Comparison of ENCODE assay signal across 8 mouse cellular contexts in genomic region chr13:21882760-21883405, GRCm38 (mm10). TPM values are rescaled to one million over a fixed set of nuclear protein-coding genes. Genes with fewer than 3 reads are reported as not detected.
DNase-seq lines count a peak whose midpoint lies in the region; ATAC-seq lines count a peak whose summit lies in the region.

No protein-coding gene starts in this region.

- DNase-seq in cerebellum, adult 8-10 months: peak; percentile 5
- DNase-seq in cerebellum, adult 11 months: no peak
- DNase-seq in adrenal gland, postnatal 36 days: peak; percentile 16 to 27
- DNase-seq in forebrain, embryonic 10.5 days (ENCODE audit: extremely low spot score, low spot score): peak; percentile 82
- peak; percentile 51 to 63 for DNase-seq in left cerebral cortex, postnatal 36 days (ENCODE audit: low spot score in 2 of 2)
- DNase-seq in midbrain, embryonic 11.5 days (ENCODE audit: low spot score, missing footprints): peak; percentile 98

- under 1% methylated on average over 13 of the region's 13 CpGs for WGBS in forebrain, embryonic 10.5 days
- WGBS in hindbrain, embryonic 15.5 days: 1% methylated on average over 13 of the region's 13 CpGs
- WGBS in midbrain, embryonic 11.5 days: 1% methylated on average over 13 of the region's 13 CpGs
- 2% methylated on average over 13 of the region's 13 CpGs for WGBS in stomach, embryonic 14.5 days

- peaks cover 17% of the 10 kb centered on the region for H3K4me1 ChIP-seq in forebrain, embryonic 10.5 days
- H3K4me1 ChIP-seq in hindbrain, embryonic 15.5 days (replicated peaks): peaks cover 5% of the 10 kb centered on the region; the same call in 1 of the 2 replicates
- no peaks in the 10 kb centered on the region for H3K4me1 ChIP-seq in midbrain, embryonic 11.5 days (ENCODE audit: control insufficient read depth, insufficient read depth, low read length)
- no peaks in the 10 kb centered on the region for H3K4me1 ChIP-seq in stomach, embryonic 14.5 days (ENCODE audit: control insufficient read depth, insufficient read depth, low read length)

- intact Hi-C loops in left cerebral cortex, postnatal 36 days (cut with DNase I): no loop called here

- H3K4me2 ChIP-seq in hindbrain, embryonic 15.5 days: peak overlapping the region; percentile 53
- H3K4me2 ChIP-seq in midbrain, embryonic 11.5 days: peak overlapping the region; percentile 34
- peak overlapping the region; percentile 37 for H3K4me2 ChIP-seq in stomach, embryonic 14.5 days (replicated peaks; ENCODE audit: low read depth, low read length)

- H3K9ac ChIP-seq in hindbrain, embryonic 15.5 days: no peak overlapping the region
- peak overlapping the region; percentile 51 for H3K9ac ChIP-seq in midbrain, embryonic 11.5 days (ENCODE audit: low read length)
- H3K9ac ChIP-seq in stomach, embryonic 14.5 days (replicated peaks; ENCODE audit: low read depth, low read length): 0 out of 2 replicates have a peak overlapping the region, but pooled peaks have one; percentile 0

- peak overlapping the region; percentile 63 for H3K27ac ChIP-seq in forebrain, embryonic 10.5 days
- no peak overlapping the region for H3K27ac ChIP-seq in hindbrain, embryonic 15.5 days (replicated peaks)
- H3K27ac ChIP-seq in midbrain, embryonic 11.5 days (ENCODE audit: low read depth, low read length): no peak overlapping the region
- H3K27ac ChIP-seq in stomach, embryonic 14.5 days (ENCODE audit: low read length): no peak overlapping the region

- no peaks in the 10 kb centered on the region for H3K27me3 ChIP-seq in forebrain, embryonic 10.5 days (ENCODE audit: poor library complexity, severe bottlenecking)
- peaks cover 7% of the 10 kb centered on the region; the same call in 1 of the 2 replicates for H3K27me3 ChIP-seq in hindbrain, embryonic 15.5 days
- no peaks in the 10 kb centered on the region for H3K27me3 ChIP-seq in midbrain, embryonic 11.5 days (ENCODE audit: control insufficient read depth, insufficient read depth, low read length)
- H3K27me3 ChIP-seq in stomach, embryonic 14.5 days (ENCODE audit: control insufficient read depth, insufficient read depth, low read length): no peaks in the 10 kb centered on the region

- H3K9me3 ChIP-seq in forebrain, embryonic 10.5 days: no peaks in the 10 kb centered on the region
- no peaks in the 10 kb centered on the region for H3K9me3 ChIP-seq in hindbrain, embryonic 15.5 days
- no peaks in the 10 kb centered on the region for H3K9me3 ChIP-seq in midbrain, embryonic 11.5 days (ENCODE audit: control insufficient read depth, low read length)
- H3K9me3 ChIP-seq in stomach, embryonic 14.5 days (ENCODE audit: control insufficient read depth, low read depth, low read length): no peaks in the 10 kb centered on the region

- H3K36me3 ChIP-seq in forebrain, embryonic 10.5 days (replicated peaks): no peaks in the 10 kb centered on the region
- H3K36me3 ChIP-seq in hindbrain, embryonic 15.5 days: no peaks in the 10 kb centered on the region
- H3K36me3 ChIP-seq in midbrain, embryonic 11.5 days (ENCODE audit: control insufficient read depth, insufficient read depth, low read length): no peaks in the 10 kb centered on the region
- H3K36me3 ChIP-seq in stomach, embryonic 14.5 days (ENCODE audit: control insufficient read depth, insufficient read depth, low read length): no peaks in the 10 kb centered on the region

- H3K4me3 ChIP-seq in forebrain, embryonic 10.5 days: peak overlapping the region; percentile 59
- H3K4me3 ChIP-seq in hindbrain, embryonic 15.5 days: peak overlapping the region; percentile 33
- peak overlapping the region; percentile 30 for H3K4me3 ChIP-seq in midbrain, embryonic 11.5 days (ENCODE audit: low read depth, low read length)
- peak overlapping the region; percentile 25 for H3K4me3 ChIP-seq in stomach, embryonic 14.5 days (ENCODE audit: low read depth, low read length)

- 0 out of 2 replicates have a peak, but pooled peaks have one; percentile 59 for ATAC-seq in hindbrain, embryonic 15.5 days (ENCODE audit: low FRiP score, low read depth)
- peak; percentile 68 for ATAC-seq in midbrain, embryonic 11.5 days (ENCODE audit: low FRiP score)
- ATAC-seq in stomach, embryonic 14.5 days (ENCODE audit: insufficient number of reproducible peaks, insufficient read depth, low FRiP score, low read depth): no peak

RNA-seq across cellular contexts. Expression of gene Hist1h2br, which starts 49.3 kb away (rescaled TPM):
- 10 to 100 TPM; 72.5 to 76.9 TPM for total RNA-seq in adrenal gland, postnatal 36 days (2021)
- 20.1 and 23.1 TPM in 2 replicates for polyA plus RNA-seq in forebrain, embryonic 10.5 days (2016; fragmentation: Nextera tagmentation; extraction: Ambion mirVana)
- polyA plus RNA-seq in hindbrain, embryonic 15.5 days (2015; fragmentation: Nextera tagmentation; extraction: Ambion mirVana): 4.7 and 7.1 TPM in 2 replicates
- total RNA-seq in left cerebral cortex, postnatal 36 days (2021): 10 to 100 TPM; 35.5 to 38.8 TPM
- 17.8 and 23.1 TPM in 2 replicates for polyA plus RNA-seq in midbrain, embryonic 11.5 days (2014; fragmentation: Nextera tagmentation; extraction: Ambion mirVana)
- 24.3 and 25.5 TPM in 2 replicates for polyA plus RNA-seq in stomach, embryonic 14.5 days (2014; fragmentation: Nextera tagmentation; extraction: Ambion mirVana)

RNA-seq across cellular contexts. Expression of gene Hist1h2ap, which starts 49.6 kb away (rescaled TPM):
- total RNA-seq in adrenal gland, postnatal 36 days (2021): 10 to 100 TPM; 48.2 to 72.9 TPM
- polyA plus RNA-seq in forebrain, embryonic 10.5 days (2016; fragmentation: Nextera tagmentation; extraction: Ambion mirVana): 6,723 and 6,843 TPM in 2 replicates
- 669 and 801 TPM in 2 replicates for polyA plus RNA-seq in hindbrain, embryonic 15.5 days (2015; fragmentation: Nextera tagmentation; extraction: Ambion mirVana)
- total RNA-seq in left cerebral cortex, postnatal 36 days (2021): 10 to 100 TPM; 20.2 to 20.7 TPM
- 5,628 and 6,009 TPM in 2 replicates for polyA plus RNA-seq in midbrain, embryonic 11.5 days (2014; fragmentation: Nextera tagmentation; extraction: Ambion mirVana)
- polyA plus RNA-seq in stomach, embryonic 14.5 days (2014; fragmentation: Nextera tagmentation; extraction: Ambion mirVana): 3,565 and 4,516 TPM in 2 replicates

RNA-seq across cellular contexts. Expression of gene Hist1h4n, which starts 50.9 kb away (rescaled TPM):
- 100 to 1,000 TPM in 1 of 2 experiments, 10 to 100 TPM in 1; 56.0 to 125 TPM for total RNA-seq in adrenal gland, postnatal 36 days (2021)
- 9.3 and 9.4 TPM in 2 replicates for polyA plus RNA-seq in forebrain, embryonic 10.5 days (2016; fragmentation: Nextera tagmentation; extraction: Ambion mirVana)
- polyA plus RNA-seq in hindbrain, embryonic 15.5 days (2015; fragmentation: Nextera tagmentation; extraction: Ambion mirVana): 4.9 and 7.7 TPM in 2 replicates
- total RNA-seq in left cerebral cortex, postnatal 36 days (2021): 10 to 100 TPM; 21.3 to 23.4 TPM
- 10.3 and 12.0 TPM in 2 replicates for polyA plus RNA-seq in midbrain, embryonic 11.5 days (2014; fragmentation: Nextera tagmentation; extraction: Ambion mirVana)
- 18.2 and 28.4 TPM in 2 replicates for polyA plus RNA-seq in stomach, embryonic 14.5 days (2014; fragmentation: Nextera tagmentation; extraction: Ambion mirVana)
